Mouse (Mus musculus) spleen, adult 2 months (tissue): ENCODE measurements around the gene Ecpas. TPM values are rescaled to one million over a fixed set of nuclear protein-coding genes. Genes with fewer than 3 reads are reported as not detected.

Source experiments
- DNase-seq, 2 experiments: peaks; one replicate each; pipeline versions ENCODE4 v3.0.0 to v3.0.0-alpha.2; 2012 to 2021; ENCODE audit warnings: low spot score in 2 of 2, low read depth in 1 of 2
- H3K27ac ChIP-seq: fragments of 200-500 bp; 2 replicates; pipeline ENCODE4 v1.5.1; 2012; ENCODE audit warnings: low read length, inconsistent platforms; ENCODE audit not compliant: insufficient read depth
- H3K27me3 ChIP-seq: fragments of 200-500 bp; 2 replicates; pipeline ENCODE4 v1.6.1; 2012; ENCODE audit warnings: mild to moderate bottlenecking, moderate library complexity, low read length, inconsistent platforms; ENCODE audit not compliant: control insufficient read depth, insufficient read depth
- H3K36me3 ChIP-seq: fragments of 200-500 bp; 2 replicates; pipeline ENCODE4 v1.6.1; 2012; ENCODE audit warnings: mild to moderate bottlenecking, low read length, inconsistent platforms; ENCODE audit not compliant: control insufficient read depth, insufficient read depth
- H3K4me1 ChIP-seq: fragments of 200-500 bp; 2 replicates; pipeline ENCODE4 v1.6.1; 2011; ENCODE audit warnings: inconsistent platforms; ENCODE audit not compliant: control insufficient read depth, insufficient read depth, insufficient read length
- H3K4me3 ChIP-seq: fragments of 200-500 bp; 2 replicates; pipeline ENCODE4 v1.5.1; 2011; ENCODE audit warnings: mild to moderate bottlenecking, inconsistent platforms; ENCODE audit not compliant: insufficient read depth, insufficient read length; ENCODE audit errors: extremely low read depth
- CTCF ChIP-seq: fragments of 200-500 bp; IDR thresholded peaks from 2 replicates; pipeline ENCODE4 v1.5.1; 2011; ENCODE audit warnings: mild to moderate bottlenecking, inconsistent platforms; ENCODE audit not compliant: insufficient read depth, insufficient read length, insufficient replicate concordance; ENCODE audit errors: extremely low read depth
- POLR2A ChIP-seq: fragments of 200-500 bp; IDR thresholded peaks from 2 replicates; pipeline ENCODE4 v1.6.1; 2011; ENCODE audit warnings: low read depth, low read length, inconsistent platforms
- WGBS: fragments of 180-500 bp; shearing (Covaris S2); methylation state at CpG from one replicate; pipeline ENCODE4 v1.1.7; 2018; 5-methylcytosine and 5-hydroxymethylcytosine counted together
- polyA plus RNA-seq: library from polyadenylated mRNA; depleted of rRNA; stranded (reverse); fragments of >200 nt; gene quantifications from 2 replicates; pipeline ENCODE4 v1.2.3, GENCODE M21; 2012; rRNA removed

Gene Ecpas
- polyA plus RNA-seq, 1 experiment: 10.0 TPM

GRCm38 (mm10) chr4:58749101-58749500, 163.4 kb downstream of the Ecpas start:
- no peaks in the 10 kb centered on the region for H3K4me1 ChIP-seq
- H3K27ac ChIP-seq: no peak overlapping the region
- 81% methylated on average over 10 of the region's 10 CpGs for WGBS
- no peak overlapping the region for H3K4me3 ChIP-seq
- no peaks in the 10 kb centered on the region; the same call in 1 of the 2 replicates for H3K27me3 ChIP-seq
- no peak for TF ChIP-seq POLR2A
- TF ChIP-seq CTCF: no peak
- no peaks in the 10 kb centered on the region for H3K36me3 ChIP-seq
- DNase-seq: no peak

Other genes with a start within 250 kb of the Ecpas start
- not detected in 2 replicates for gene Olfr267, start 125.0 kb downstream of the Ecpas start, polyA plus RNA-seq
- gene Zkscan16, start 30.9 kb upstream of the Ecpas start, polyA plus RNA-seq: 0.04 TPM in 1 of 2 replicates, not detected in the other
- gene Ptgr1, start 74.4 kb upstream of the Ecpas start, polyA plus RNA-seq: 0.92 and 0.96 TPM in 2 replicates
- gene Dnajc25, start 82.3 kb upstream of the Ecpas start, polyA plus RNA-seq: 1.4 and 2.9 TPM in 2 replicates
- gene Gm20503, start 90.5 kb upstream of the Ecpas start, polyA plus RNA-seq: not detected in 2 replicates
- gene Gng10, start 122.3 kb upstream of the Ecpas start, polyA plus RNA-seq: 31.5 and 34.5 TPM in 2 replicates
- gene AI481877, start 226.2 kb upstream of the Ecpas start, polyA plus RNA-seq: not detected in 2 replicates